Mouse (Mus musculus) MEL (cell line): ENCODE results near the gene Nrn1. TPM values are rescaled to one million over a fixed set of nuclear protein-coding genes. Genes with fewer than 3 reads are reported as not detected.

Experiments
- DNase-seq: peaks from one replicate; pipeline ENCODE4 v3.0.0; 2011; ENCODE audit warnings: low read depth, low spot score
- H3K27ac ChIP-seq: 2 replicates; pipeline ENCODE4 v1.5.1; 2012; ENCODE audit warnings: low read depth, mild to moderate bottlenecking, control low read depth, low read length, moderate library complexity; ENCODE audit not compliant: control insufficient read depth
- H3K27me3 ChIP-seq, 2 experiments: fragments of 150-350 bp in 1 of 2; sonication (generic) in 1 of 2; 2 replicates each; pipeline ENCODE4 v1.6.1; 2012; ENCODE audit warnings: low read length in 2 of 2, mild to moderate bottlenecking in 2 of 2, improper control_type of control experiment in 1 of 2, moderate library complexity in 1 of 2; ENCODE audit not compliant: insufficient read depth in 2 of 2, control insufficient read depth in 1 of 2
- H3K36me3 ChIP-seq, 2 experiments: 2 replicates each; pipeline ENCODE4 v1.6.1; 2012 to 2014; ENCODE audit warnings: low read length in 2 of 2, improper control_type of control experiment in 1 of 2, inconsistent platforms in 1 of 2, mild to moderate bottlenecking in 1 of 2; ENCODE audit not compliant: insufficient read depth in 2 of 2, control insufficient read depth in 1 of 2
- H3K4me1 ChIP-seq, 2 experiments: fragments of 150-350 bp in 1 of 2; sonication (generic) in 1 of 2; 2 replicates each; pipeline ENCODE4 v1.6.1; 2012; ENCODE audit warnings: low read length in 2 of 2, improper control_type of control experiment in 1 of 2, mild to moderate bottlenecking in 1 of 2; ENCODE audit not compliant: insufficient read depth in 2 of 2, control insufficient read depth in 1 of 2
- H3K4me3 ChIP-seq, 2 experiments: fragments of 150-350 bp in 1 of 2; sonication (generic) in 1 of 2; 2 replicates each; pipeline ENCODE4 v1.5.1; 2012; ENCODE audit warnings: low read depth in 2 of 2, low read length in 2 of 2, mild to moderate bottlenecking in 2 of 2, moderate library complexity in 2 of 2, control low read depth in 1 of 2, improper control_type of control experiment in 1 of 2; ENCODE audit not compliant: control insufficient read depth in 1 of 2, insufficient read depth in 1 of 2
- H3K79me2 ChIP-seq: 2 replicates; pipeline ENCODE4 v1.6.1; 2012; ENCODE audit warnings: mild to moderate bottlenecking, low read length, moderate library complexity; ENCODE audit not compliant: control insufficient read depth, poor library complexity, insufficient read depth
- H3K9ac ChIP-seq: 2 replicates; pipeline ENCODE4 v1.6.1; 2012; ENCODE audit warnings: low read depth, mild to moderate bottlenecking, control low read depth, low read length, moderate library complexity; ENCODE audit not compliant: control insufficient read depth, poor library complexity, severe bottlenecking
- H3K9me3 ChIP-seq: fragments of 150-350 bp; sonication (generic); replicated peaks from 2 replicates; pipeline ENCODE4 v1.6.1; 2012; ENCODE audit warnings: mild to moderate bottlenecking, low read length, improper control_type of control experiment, moderate library complexity; ENCODE audit not compliant: insufficient read depth
- CHD1 ChIP-seq: IDR thresholded peaks from 2 replicates; pipeline ENCODE4 v1.6.1; 2012; ENCODE audit warnings: low read depth, mild to moderate bottlenecking, inconsistent platforms, low read length, improper control_type of control experiment
- CHD2 ChIP-seq: IDR thresholded peaks from 2 replicates; pipeline ENCODE4 v1.6.1; 2011; ENCODE audit warnings: low read length, improper control_type of control experiment
- CTCF ChIP-seq, 3 experiments: IDR thresholded peaks in 2 of 3; conservative IDR thresholded peaks in 1 of 3; 2 replicates each; pipeline ENCODE4 v1.5.1; 2011 to 2012; ENCODE audit warnings: low read length in 3 of 3, low read depth in 2 of 3, mild to moderate bottlenecking in 2 of 3, improper control_type of control experiment in 1 of 3, inconsistent platforms in 1 of 3, mixed read lengths in 1 of 3, moderate library complexity in 1 of 3; ENCODE audit not compliant: control insufficient read depth in 1 of 3, insufficient read depth in 1 of 3, poor library complexity in 1 of 3, severe bottlenecking in 1 of 3
- E2F4 ChIP-seq: IDR thresholded peaks from 2 replicates; pipeline ENCODE4 v1.6.1; 2011; ENCODE audit warnings: low read depth, low read length, improper control_type of control experiment, borderline replicate concordance
- ELF1 ChIP-seq: IDR thresholded peaks from 2 replicates; pipeline ENCODE4 v1.6.1; 2014; ENCODE audit warnings: low read depth, mild to moderate bottlenecking, inconsistent platforms, low read length, improper control_type of control experiment, moderate library complexity
- EP300 ChIP-seq, 2 experiments: IDR thresholded peaks; 2 replicates each; pipeline ENCODE4 v1.6.1; 2011; ENCODE audit warnings: improper control_type of control experiment in 2 of 2, low read length in 2 of 2, low read depth in 1 of 2, mild to moderate bottlenecking in 1 of 2
- GATA1 ChIP-seq: IDR thresholded peaks from 2 replicates; pipeline ENCODE4 v1.6.1; 2011; ENCODE audit warnings: low read depth, low read length, improper control_type of control experiment
- HCFC1 ChIP-seq: IDR thresholded peaks from 2 replicates; pipeline ENCODE4 v1.6.1; 2012; ENCODE audit warnings: low read depth, mild to moderate bottlenecking, inconsistent platforms, low read length, improper control_type of control experiment, moderate library complexity
- JUND ChIP-seq: IDR thresholded peaks from 2 replicates; pipeline ENCODE4 v1.6.1; 2011; ENCODE audit warnings: low read depth, mild to moderate bottlenecking, improper control_type of control experiment, low read length
- KAT2A ChIP-seq: conservative IDR thresholded peaks from 2 replicates; pipeline ENCODE4 v1.6.1; 2012; ENCODE audit warnings: low read depth, low read length, improper control_type of control experiment, inconsistent platforms
- MAX ChIP-seq: IDR thresholded peaks from 2 replicates; pipeline ENCODE4 v1.6.1; 2011; ENCODE audit warnings: low read length, improper control_type of control experiment
- MAZ ChIP-seq: IDR thresholded peaks from 2 replicates; pipeline ENCODE4 v1.6.1; 2012; ENCODE audit warnings: low read depth, mild to moderate bottlenecking, inconsistent platforms, low read length, improper control_type of control experiment
- MYB ChIP-seq: IDR thresholded peaks from 2 replicates; pipeline ENCODE4 v1.6.1; 2011; ENCODE audit warnings: mild to moderate bottlenecking, low read depth, low read length, improper control_type of control experiment
- NELFE ChIP-seq: IDR thresholded peaks from 2 replicates; pipeline ENCODE4 v1.6.1; 2011; ENCODE audit warnings: low read depth, low read length, improper control_type of control experiment
- NRF1 ChIP-seq: IDR thresholded peaks from 2 replicates; pipeline ENCODE4 v1.6.1; 2014; ENCODE audit warnings: low read depth, mild to moderate bottlenecking, inconsistent platforms, low read length, improper control_type of control experiment, moderate library complexity; ENCODE audit not compliant: poor library complexity, insufficient read depth, severe bottlenecking
- POLR2A ChIP-seq, 2 experiments: IDR thresholded peaks; 2 replicates each; pipeline ENCODE4 v1.6.1; 2011 to 2012; ENCODE audit warnings: low read length in 2 of 2, mild to moderate bottlenecking in 2 of 2, control low read depth in 1 of 2, improper control_type of control experiment in 1 of 2, low read depth in 1 of 2, moderate library complexity in 1 of 2; ENCODE audit not compliant: control insufficient read depth in 1 of 2, insufficient read depth in 1 of 2, poor library complexity in 1 of 2
- RAD21 ChIP-seq: IDR thresholded peaks from 2 replicates; pipeline ENCODE4 v1.6.1; 2011; ENCODE audit warnings: mild to moderate bottlenecking, low read depth, low read length, improper control_type of control experiment
- RCOR1 ChIP-seq: IDR thresholded peaks from 2 replicates; pipeline ENCODE4 v1.6.1; 2012; ENCODE audit warnings: low read depth, mild to moderate bottlenecking, inconsistent platforms, low read length, improper control_type of control experiment
- SIN3A ChIP-seq: IDR thresholded peaks from 2 replicates; pipeline ENCODE4 v1.6.1; 2012; ENCODE audit warnings: low read length, improper control_type of control experiment, inconsistent platforms
- TBP ChIP-seq: IDR thresholded peaks from 2 replicates; pipeline ENCODE4 v1.8.0; 2011; ENCODE audit warnings: low read depth, low read length, improper control_type of control experiment
- UBTF ChIP-seq: IDR thresholded peaks from 2 replicates; pipeline ENCODE4 v1.6.1; 2012; ENCODE audit warnings: low read depth, mild to moderate bottlenecking, inconsistent platforms, low read length, improper control_type of control experiment, moderate library complexity, borderline replicate concordance; ENCODE audit not compliant: insufficient read depth
- USF1 ChIP-seq: IDR thresholded peaks from 2 replicates; pipeline ENCODE4 v1.6.1; 2014; ENCODE audit warnings: low read depth, mild to moderate bottlenecking, inconsistent platforms, low read length, improper control_type of control experiment, moderate library complexity
- USF2 ChIP-seq, 2 experiments: IDR thresholded peaks; 2 replicates each; pipeline ENCODE4 v1.6.1; 2011 to 2012; ENCODE audit warnings: improper control_type of control experiment in 2 of 2, low read length in 2 of 2, borderline replicate concordance in 1 of 2, inconsistent platforms in 1 of 2, low read depth in 1 of 2, mild to moderate bottlenecking in 1 of 2; ENCODE audit not compliant: insufficient read depth in 1 of 2
- ZC3H11A ChIP-seq: IDR thresholded peaks from 2 replicates; pipeline ENCODE4 v1.6.1; 2012; ENCODE audit warnings: low read depth, mild to moderate bottlenecking, inconsistent platforms, low read length, improper control_type of control experiment
- ZKSCAN1 ChIP-seq: IDR thresholded peaks from 2 replicates; pipeline ENCODE4 v1.6.1; 2012; ENCODE audit warnings: low read depth, mild to moderate bottlenecking, inconsistent platforms, low read length, improper control_type of control experiment, moderate library complexity
- polyA plus RNA-seq, 2 experiments: library from polyadenylated mRNA; stranded (reverse) in 1 of 2; unstranded in 1 of 2; fragments of >175 nt in 1 of 2; fragments of >200 nt in 1 of 2; gene quantifications; 2 replicates each; pipeline versions ENCODE4 v1.2.1 to v1.2.4; 2012; ENCODE audit warnings: low replicate concordance in 2 of 2, low read depth in 1 of 2; ENCODE audit not compliant: insufficient read length in 2 of 2, insufficient read depth in 1 of 2, missing spikeins in 1 of 2
- total RNA-seq: library from RNA; depleted of rRNA; stranded (reverse); fragments of 300-350 nt; gene quantifications from 2 replicates; pipeline ENCODE4 v1.2.3, GENCODE M21; 2012

Gene Nrn1
- total and polyA plus RNA-seq, 3 experiments = not detected

DNA sequence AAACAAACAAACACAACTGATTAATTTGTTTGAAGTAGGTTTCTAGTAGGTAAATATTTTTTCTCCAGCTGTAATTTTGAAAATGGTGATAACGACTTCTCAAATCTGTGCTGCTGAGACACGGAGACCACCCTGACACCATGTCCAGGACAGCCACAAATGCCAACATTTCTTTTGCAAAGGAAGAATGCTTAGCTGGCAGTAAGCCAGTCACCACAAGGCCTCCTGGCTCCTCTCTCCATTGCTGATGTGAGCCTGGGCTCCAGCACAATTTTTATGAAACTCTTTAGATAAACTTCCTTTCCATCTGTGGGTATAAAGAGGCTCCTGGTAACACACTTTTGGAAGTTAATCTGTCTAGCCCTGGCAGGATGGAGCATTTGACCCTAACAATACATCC lies 15.1 kb upstream of the Nrn1 start:
- DNase-seq = no peak
- Histone ChIP-seq H3K27ac (no peak overlapping the region), H3K9me3 (no peaks in the 10 kb centered on the region), H3K36me3 (no peaks in the 10 kb centered on the region), H3K4me3 (no peak overlapping the region), H3K9ac (no peak overlapping the region), H3K79me2 (no peaks in the 10 kb centered on the region), H3K27me3 (no peaks in the 10 kb centered on the region), H3K4me1 (no peaks in the 10 kb centered on the region)
- TF ChIP-seq MAZ = no peak
- no peak for TF ChIP-seq E2F4
- no peak for TF ChIP-seq SIN3A
- no peak for TF ChIP-seq UBTF
- TF ChIP-seq NRF1 = no peak
- no peak for TF ChIP-seq RCOR1
- TF ChIP-seq ZC3H11A = no peak
- TF ChIP-seq MAX = no peak
- no peak for TF ChIP-seq RAD21
- no peak for TF ChIP-seq HCFC1

DNA sequence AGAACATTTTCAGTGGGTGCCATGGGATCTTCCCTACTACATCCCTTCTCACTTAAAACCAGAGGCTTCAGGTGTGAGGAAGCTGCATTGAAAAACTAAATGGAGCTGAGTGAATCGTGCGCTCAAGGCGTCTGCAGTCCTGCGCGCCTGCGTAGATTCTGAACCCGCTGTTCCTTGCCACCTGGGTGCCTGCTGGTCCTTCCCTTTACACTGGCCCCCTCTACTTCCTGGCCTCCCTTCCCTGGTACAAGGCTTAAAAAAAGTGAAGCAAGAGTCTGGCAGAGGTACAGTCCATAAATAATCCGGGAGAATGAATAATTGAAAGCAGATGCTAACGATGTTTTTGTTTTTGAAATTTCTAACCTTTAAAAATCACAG lies 1.7 kb upstream of the Nrn1 start:
- Histone ChIP-seq H3K36me3 (no peaks in the 10 kb centered on the region), H3K9me3 (no peaks in the 10 kb centered on the region), H3K4me1 (no peaks in the 10 kb centered on the region), H3K9ac (no peak overlapping the region), H3K79me2 (no peaks in the 10 kb centered on the region), H3K27ac (no peak overlapping the region), H3K27me3 (no peaks in the 10 kb centered on the region), H3K4me3 (no peak overlapping the region)
- TF ChIP-seq JUND (no peak), CHD2 (no peak), CHD1 (no peak), TBP (no peak), USF1 (no peak), EP300 (IDR thresholded peaks at IDR 0.05; ENCODE audit: low read depth in 1 of 2, low read length in 2 of 2) (no peak), ELF1 (no peak), KAT2A (no peak), CTCF (IDR thresholded peaks at IDR 0.05 in 2 of 3, conservative IDR thresholded peaks at IDR 0.05 in 1 of 3; ENCODE audit: control insufficient read depth in 1 of 3, insufficient read depth in 1 of 3, low read depth in 2 of 3, low read length in 3 of 3, poor library complexity in 1 of 3, severe bottlenecking in 1 of 3) (no peak), POLR2A (IDR thresholded peaks at IDR 0.05; ENCODE audit: control insufficient read depth in 1 of 2, insufficient read depth in 1 of 2, low read depth in 1 of 2, low read length in 2 of 2, poor library complexity in 1 of 2) (no peak), MYB (no peak), ZKSCAN1 (no peak), NELFE (no peak), RAD21 (no peak), MAX (no peak), USF2 (IDR thresholded peaks at IDR 0.05; ENCODE audit: borderline replicate concordance in 1 of 2, insufficient read depth in 1 of 2, low read depth in 1 of 2, low read length in 2 of 2) (no peak), GATA1 (no peak)
- DNase-seq = no peak
